Mouse (Mus musculus) ES-CJ7 (cell line): ENCODE results near the gene Syn3.

Experiments used
- DNase-seq: peaks from one replicate; pipeline ENCODE4 v3.0.0; 2011; ENCODE audit warnings: low read depth, low spot score

Syn3 gene

DNA sequence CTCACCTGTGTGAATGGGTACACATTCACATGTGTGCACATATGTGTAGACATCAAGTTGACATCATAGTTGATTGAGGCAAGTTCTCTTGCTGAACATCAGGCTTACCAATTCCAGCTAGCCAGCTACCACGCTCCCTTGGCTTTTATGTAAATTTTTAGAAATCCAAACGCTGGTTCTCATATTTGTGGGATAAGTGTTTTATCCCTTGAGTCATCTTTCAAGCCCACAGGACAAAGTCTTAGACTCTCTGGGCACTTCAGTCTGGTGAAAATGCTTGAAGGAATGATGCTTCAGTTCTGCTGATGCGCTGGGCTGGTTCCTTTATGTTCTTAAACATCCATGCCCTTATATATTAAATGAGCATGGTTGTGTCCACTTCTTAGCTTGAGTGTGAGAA lies 279.7 kb downstream of the Syn3 start:
- DNase-seq, result no peak

DNA sequence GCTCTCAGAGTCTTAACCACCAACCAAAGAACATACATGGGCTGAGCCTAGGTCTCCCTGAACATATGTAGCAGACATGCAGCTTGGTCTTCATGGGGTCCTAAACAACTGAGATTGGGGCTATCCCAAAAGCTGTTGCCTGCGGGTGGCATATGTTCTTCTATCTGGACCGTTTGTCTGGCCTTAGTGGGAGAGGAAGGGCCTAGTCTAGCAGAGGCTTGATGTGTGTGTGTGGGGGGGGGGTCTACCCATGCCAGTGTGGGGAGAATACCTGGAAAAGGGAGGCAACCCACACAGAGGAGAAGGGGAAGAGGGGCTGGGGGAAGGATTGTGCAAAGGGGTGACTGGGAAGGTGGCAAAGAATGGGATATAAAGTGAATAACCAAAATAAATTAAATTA lies 281.9 kb downstream of the Syn3 start:
- no peak for DNase-seq

DNA sequence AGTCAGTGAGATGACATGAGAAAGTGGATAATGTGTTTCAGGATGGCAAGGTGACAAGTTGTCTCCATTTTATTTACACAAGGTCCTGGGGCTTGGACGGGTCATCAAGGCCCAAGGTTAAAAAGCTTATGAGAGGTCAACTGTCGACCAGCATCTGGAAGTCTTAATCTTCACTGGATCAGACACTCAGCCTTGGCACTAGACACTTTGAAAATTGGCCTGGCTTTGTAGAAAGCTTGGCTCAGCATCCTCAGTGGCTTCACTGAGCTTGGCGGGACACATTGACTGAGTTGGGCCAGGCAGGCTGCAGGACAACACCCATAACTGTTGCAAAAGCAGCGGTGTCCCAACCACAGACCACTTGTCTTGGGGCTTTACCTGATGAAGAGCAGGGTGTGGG lies 286.6 kb downstream of the Syn3 start:
- DNase-seq, result no peak

DNA sequence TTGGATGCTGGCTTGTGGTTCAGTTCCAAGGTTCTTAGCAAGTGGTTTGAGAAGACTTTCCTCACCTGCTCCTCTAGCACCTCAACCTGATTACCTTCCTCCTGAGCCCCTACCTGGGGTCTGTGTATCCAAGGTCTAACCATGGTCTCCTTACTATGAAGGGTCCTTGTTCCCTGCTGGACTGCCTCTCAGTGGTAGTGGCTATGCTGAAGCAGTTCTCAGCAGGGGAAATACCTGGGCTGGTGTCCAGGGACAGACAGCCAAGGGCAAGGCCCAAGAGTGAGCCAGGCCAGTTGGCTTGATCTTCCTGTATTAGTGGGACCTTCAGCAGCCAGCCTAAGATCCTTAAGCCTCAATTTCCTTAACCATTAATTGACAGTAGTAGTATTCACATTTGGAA lies 294.8 kb downstream of the Syn3 start:
- no peak for DNase-seq

DNA sequence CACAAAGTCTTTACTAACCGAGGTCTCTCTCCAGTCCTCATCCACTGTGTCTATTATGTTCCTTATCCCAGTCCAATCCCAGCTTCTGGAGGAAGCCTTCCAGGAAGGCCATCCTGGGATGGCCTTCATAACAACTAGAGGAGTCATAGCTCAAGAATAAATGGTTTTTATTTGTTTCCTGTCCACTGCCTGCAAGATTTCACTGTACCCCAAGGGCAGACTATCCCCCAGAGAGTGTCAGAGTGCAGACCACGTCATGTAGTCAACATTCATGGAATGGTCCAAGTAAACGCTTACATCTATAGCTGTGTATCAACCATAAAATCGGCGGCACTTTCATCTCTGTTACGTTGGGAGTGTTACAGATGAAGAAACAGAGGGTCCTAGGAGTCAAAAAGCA lies 295.5 kb downstream of the Syn3 start:
- DNase-seq, result no peak

DNA sequence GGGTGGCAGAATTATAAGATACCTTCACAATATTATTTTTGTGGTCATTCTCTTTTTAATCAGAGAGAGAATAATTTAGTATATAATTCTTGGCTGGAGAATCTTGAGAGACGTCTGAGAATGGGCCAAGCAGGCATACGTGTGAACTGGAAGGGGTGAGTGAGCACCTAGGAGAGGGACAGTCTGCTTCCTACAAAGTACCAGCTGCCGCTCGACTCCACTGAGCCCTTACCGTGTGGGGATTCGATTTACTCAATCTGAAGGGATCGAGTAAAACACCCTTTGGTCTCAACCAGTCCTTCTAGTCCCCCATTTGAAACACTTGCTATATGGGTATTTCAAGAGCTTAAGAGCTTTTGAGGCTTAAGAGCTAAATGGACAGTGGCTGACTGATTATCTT lies 296.9 kb downstream of the Syn3 start:
- DNase-seq, result no peak

DNA sequence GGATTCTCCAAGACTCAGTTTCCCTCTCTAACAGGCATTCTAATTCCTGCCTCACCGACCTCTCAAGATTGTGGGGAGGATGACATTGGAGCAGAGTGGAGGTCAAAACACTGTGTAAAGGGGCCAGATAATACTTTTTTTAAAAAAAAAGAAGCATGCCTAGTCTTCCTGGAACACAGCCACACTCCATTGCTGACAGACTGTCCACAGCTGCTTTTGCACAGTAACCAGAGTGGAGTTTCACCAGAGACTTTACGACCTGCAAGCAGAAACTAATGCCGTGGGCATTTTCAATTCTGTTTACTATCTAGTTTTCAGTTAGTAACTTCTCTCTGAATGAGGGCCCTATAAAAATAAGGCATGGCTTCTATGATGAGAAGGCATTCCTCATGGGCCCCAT lies 297.7 kb downstream of the Syn3 start:
- DNase-seq, result no peak

DNA sequence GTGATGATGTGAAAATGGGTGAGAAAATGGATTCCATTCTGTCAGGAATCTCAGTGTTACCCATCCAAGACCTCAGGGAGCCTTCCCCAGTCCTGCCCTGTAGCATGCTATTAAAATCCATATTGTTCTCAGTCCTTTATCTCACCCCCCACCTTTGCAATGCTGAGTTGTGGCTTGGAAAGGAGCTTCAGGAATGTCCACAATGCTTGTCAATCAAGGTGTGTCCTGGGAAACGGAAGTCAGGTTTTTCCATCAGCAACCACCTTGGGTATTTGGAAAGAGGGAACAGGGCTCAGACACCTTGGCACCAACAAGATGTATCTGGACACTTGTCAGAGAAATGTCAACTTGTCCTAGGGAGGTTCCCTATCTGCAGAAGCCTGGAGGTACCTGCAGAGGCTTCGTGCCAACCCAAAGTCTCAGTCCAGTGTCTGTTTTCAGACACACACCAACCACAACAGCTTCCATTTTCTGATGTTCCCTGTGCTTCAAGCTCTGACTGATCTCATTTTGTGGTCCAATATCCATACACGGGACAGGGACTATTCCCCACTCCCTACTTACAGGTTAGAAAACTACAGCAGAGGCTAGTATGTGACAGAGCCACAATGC lies 302.2 kb downstream of the Syn3 start:
- no peak for DNase-seq

DNA sequence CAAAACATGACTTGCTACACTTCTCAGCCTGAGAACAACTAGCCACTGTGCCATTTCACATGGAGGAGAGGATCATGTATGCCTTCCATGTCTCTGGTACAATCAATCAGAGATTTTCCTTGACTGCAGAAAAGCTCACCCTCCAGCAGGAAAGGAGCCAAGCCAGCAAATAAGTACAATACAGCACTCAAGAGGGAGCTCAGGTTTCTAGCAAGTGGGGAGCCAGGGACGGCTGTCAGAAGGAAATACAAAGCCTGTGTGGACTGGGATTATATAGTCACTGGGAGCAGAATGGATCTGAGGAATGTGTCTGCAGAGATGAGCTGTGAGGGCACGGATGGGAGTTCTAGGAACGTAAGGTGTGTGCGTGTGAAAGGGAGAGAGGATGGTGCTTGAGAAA lies 304.0 kb downstream of the Syn3 start:
- no peak for DNase-seq

DNA sequence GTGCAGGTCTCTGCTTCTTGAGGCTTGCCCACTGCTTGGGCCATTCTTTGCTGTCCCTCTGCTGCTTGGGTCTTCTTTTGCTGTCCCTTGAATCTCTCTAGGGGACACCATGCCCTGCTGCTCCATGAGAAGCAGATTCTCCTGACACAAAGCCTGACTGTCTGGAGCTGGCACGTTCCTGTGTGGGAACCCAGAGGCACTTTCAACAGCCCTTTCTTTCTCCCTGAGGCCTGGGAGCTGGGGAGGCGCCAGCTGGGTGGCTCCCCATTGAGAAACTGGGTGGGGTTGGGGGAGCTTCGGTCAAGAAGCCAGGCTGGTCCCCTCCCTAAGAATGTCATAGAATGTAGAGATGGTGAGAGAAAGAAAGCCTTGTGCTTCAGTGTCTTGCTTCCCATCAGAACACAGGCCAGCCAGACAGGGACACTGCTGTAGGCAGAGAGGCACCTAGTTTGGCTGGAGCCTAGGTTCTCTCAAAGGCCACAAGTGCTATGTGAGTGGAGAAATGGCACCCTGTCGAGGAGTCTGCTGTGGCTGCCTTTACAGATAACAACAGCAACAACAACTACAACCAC lies 304.7 kb downstream of the Syn3 start:
- DNase-seq, result no peak

DNA sequence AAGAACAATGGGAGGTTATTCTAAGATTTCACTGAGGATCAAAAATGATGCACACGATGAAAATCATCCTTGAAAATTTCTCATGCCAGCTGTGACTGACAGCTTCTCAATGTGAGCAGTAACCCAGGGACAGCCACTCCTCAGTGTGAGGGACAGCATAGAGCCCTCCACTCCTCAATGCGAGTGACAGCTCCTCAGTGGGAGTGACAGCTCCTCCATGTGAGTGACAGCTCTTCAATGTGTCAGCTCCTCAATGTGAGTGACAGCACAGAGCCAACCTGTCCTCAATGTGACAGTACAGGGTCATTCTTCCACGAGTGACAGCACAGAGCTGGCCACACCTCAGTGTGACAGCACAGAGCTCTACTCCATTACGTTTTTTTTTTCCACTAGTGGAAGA lies 310.1 kb downstream of the Syn3 start:
- DNase-seq, result no peak

DNA sequence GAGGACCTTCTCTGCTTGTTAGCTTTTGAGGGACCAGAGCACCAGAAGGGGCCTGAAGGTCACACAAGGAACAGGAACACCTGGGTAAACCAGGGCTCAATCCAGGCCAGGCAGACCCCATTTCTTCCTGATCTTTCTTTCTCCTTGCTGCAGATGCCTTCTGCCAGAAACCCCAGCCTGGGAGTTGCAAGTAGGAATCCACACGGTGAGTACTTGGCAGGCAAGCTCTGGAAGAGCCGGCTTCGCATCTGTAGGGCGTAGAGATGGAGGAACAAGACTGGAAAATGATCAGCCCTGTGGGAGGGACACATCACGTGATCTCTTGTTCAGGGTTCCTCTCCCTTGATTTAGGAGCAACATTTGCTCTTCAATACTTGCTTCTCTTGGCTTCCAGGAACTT lies 310.8 kb downstream of the Syn3 start:
- DNase-seq, result no peak

DNA sequence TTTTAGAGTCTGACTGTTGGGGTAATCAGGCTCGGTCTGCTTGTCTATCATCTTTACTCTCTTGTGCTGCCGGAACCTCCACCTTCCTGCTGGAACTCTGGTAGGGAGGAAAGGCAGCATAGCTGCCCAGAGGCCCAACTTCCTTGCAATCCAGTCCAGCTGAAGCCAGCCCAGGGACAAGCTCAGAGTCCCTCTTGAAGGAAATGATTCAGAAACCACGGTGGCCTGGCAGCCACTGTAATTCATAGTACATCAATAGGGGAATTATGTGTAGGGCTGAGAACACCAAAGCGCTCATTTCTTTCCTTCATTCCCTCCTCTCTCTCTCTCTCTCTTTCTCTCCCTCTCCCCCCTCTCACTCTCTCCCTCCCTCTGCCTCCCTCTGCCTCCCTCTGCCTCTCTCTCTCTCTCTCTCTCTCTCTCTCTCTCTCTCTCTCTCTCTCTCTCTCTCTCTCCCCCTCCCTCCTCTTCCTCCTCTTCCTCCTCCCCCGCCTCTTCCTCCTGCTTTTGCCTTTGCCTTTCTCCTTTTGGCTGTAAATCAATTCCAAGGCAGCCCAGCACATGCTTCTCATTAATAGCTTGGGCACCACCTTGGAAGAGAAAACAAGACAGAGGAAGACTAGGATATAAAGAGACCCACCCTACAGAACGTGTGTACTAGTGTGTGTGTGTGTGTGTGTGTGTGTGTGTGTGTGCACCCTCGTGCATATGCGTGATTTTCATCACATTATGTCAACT lies 315.4 kb downstream of the Syn3 start:
- DNase-seq, result no peak

DNA sequence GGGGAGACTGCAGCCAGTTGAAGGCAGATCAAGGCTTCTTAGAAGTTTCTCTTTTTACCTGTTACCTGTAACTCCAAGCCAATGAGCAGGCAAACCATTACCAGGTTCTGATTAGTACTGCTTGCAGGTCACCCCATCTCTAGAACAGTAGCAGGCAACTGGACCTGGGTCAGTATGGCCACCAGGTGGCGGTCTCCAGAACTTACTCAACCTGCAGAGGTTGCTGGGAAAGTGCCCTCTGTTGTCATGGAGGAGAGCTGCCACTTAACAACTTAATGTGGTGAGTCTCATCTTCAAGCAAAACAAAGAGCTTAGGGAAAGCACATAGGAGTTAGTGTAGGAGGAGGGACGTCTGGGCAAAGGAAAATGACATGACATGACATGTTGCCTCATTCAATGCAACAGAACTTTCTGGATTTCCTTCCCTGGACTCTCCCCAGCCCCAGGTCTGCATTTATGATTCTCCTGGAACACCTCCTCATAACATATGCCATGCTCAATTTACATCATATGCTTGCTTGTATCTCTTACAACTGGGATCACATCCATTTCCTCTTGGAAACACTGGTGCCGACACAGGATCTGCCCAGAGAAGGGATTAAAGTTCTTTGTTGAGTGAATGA lies 316.4 kb downstream of the Syn3 start:
- DNase-seq, result peak; percentile 74

DNA sequence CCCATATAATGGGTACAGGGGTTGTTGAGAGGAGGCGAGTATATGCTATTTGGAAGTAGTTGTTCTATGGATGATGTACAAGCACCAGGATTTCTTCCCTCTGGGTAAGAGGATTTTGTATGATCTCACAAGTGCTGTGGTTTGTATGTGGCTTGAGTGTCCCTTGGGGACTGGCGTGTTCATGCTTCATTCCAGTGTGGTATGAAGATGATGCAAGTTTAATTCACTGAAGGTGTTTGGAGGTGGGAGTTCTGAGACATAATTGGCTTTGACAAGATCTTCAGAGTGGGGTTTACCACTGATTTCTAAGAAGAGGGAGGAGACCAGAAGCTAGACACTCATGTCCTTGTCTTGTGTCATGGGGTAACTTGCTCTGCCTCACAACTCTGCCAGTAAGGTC lies 322.3 kb downstream of the Syn3 start:
- DNase-seq, result no peak

DNA sequence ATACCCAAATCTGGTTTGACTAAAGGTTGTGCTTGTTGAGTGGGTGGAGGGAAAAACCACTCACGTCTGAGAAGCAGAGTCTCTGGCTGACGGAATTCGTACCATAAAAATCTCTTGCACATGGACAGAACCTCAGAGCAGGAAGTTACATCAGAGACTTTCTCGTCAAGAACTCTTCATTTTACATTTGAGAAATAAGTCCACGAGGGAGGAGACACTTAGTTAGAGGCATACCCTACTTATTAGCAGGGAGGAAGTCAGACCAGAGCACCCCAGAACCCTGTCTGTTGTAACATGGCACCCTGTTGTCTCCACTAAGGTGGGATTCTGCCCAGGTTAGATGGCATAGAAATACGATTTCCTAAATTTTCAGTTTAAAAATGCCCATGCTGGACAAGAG lies 324.7 kb downstream of the Syn3 start:
- DNase-seq, result no peak

DNA sequence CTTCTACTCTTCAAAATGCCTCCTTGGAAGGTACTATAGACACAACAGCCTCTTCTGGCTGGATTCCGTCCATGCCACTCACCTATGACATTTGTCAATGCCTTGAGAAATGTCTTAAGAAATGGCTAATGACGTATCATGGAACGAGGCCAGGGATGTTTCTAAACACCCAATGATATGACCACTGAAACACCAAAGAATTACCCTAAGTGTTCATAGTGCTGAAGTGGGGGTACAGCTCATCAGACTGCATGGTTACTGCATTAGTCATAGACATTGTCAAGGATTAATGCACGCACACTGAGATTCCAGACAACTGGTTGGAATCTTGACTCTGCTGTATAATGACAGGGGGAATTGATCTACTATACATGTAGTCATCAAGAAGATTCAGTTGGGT lies 325.4 kb downstream of the Syn3 start:
- no peak for DNase-seq

DNA sequence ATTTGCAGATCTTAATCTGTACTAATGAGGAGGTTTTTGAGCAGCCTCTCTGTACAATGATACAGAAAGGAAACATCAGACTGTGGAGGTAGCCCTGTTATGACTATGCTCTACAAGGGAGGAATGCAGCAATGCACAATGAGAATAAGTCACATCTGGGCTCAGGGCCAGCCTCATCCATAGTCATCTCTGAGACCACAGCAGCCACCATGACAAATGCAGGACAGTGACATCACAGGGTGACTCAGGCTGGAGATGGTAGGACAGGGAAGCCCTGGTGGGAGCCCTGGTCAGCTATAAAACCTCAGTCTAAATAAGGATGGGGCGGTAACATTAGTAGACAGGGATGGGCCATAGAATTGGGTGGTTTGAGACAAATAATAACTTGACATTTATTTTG lies 327.4 kb downstream of the Syn3 start:
- no peak for DNase-seq

DNA sequence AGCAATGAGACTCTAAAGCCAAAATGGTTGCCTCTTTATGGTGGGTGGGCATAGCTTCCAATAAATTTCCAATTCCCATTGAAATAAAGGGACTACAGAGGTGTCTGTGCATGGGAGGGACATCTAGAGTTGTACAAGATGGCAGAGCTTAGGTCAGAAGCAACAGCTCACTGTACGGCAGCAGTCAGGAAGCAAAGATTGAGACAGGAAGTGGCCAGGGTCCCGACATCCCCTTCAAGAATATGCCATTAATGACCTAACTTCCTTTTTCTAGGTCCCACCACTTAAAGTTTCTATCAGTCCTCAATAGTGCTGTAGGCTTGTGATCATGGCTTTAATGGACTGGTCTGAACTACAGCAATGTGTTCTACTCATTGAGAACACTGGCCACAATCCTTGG lies 330.6 kb downstream of the Syn3 start:
- DNase-seq, result no peak

DNA sequence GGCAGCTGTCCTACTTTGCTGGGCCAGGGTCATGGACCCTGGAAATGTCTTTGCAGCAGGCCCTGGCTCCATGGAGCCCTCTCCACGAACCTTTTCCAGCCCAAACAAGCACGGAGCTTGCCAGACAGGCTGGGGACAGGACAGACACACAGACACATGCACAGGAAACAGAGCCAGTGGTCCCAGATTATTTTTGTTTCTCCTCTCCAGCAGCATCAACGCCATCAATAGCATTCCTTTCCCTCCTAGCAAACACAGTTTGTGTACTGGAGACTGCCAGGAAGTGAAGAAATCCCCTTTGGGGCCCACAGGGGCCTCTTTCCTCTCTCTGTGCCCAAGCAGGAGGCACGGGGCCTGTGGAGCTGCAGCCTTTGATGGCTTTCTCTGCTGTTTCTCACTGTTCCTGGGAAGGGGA lies 331.8 kb downstream of the Syn3 start:
- no peak for DNase-seq

DNA sequence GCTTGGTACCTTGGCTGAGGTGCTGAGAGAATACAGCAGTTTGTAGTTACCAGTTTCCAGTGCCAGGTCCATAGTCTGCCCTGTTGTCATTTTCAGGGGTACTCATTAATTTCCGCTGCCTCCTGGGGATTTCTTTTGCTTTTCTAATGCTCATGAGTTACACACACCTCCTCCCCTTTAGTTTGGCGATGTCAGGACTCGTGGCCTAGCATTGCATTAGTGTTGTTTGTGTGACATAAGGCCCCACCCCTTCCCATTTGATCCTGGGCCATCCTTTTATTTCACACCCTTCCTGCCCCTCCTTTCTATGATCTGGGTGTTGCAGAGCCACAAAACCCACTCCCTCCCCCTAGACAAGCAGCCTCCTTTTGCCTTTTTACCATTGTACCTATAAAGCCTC lies 334.6 kb downstream of the Syn3 start:
- no peak for DNase-seq

DNA sequence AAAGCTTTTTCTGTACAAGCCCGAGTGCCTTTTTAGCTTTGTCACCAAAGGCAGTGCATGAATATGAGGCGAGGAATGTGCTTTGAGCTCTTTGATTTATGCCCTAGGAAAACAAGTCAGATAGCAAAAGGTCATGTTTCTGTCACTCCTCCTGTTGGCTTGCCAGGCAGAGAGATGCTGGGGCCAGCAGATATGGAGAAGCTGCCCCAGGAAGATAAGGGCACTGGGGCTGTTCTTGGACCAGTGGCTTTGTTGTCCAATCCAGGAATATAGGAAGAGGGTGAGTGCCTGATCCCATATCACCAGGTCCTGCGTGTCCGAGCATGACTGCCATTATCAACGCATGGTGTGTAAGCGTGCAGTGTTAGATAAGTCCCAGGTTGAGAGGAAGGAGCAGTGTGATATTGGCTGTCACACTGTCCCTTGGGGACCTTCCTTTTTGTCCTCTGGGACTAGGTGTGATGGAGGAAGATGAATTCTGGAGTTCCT lies 336.9 kb downstream of the Syn3 start:
- DNase-seq, result no peak
